Mouse (Mus musculus): ENCODE data around the gene Cmtm3.

Cmtm3 gene

GRCm38 (mm10) chr8:104386693-104387092 lies 47.5 kb downstream of the Cmtm3 start:
- DNase-seq, result no peak

- DNase-seq, result no peak
Observed at GRCm38 (mm10) chr8:104387501-104387900, 48.3 kb downstream of the Cmtm3 start.

GRCm38 (mm10) chr8:104387980-104388379 lies 48.8 kb downstream of the Cmtm3 start:
- no peak for DNase-seq

- no peak for DNase-seq
Observed at GRCm38 (mm10) chr8:104390245-104390644, 51.0 kb downstream of the Cmtm3 start.

- no peak for DNase-seq
Observed at GRCm38 (mm10) chr8:104393139-104393538, 53.9 kb downstream of the Cmtm3 start.

- no peak for DNase-seq
Observed at GRCm38 (mm10) chr8:104393767-104394166, 54.6 kb downstream of the Cmtm3 start.

GRCm38 (mm10) chr8:104394801-104395702 lies 55.8 kb downstream of the Cmtm3 start:
- peak; percentile 34 to 42 for DNase-seq

GRCm38 (mm10) chr8:104395703-104396357 lies 56.6 kb downstream of the Cmtm3 start, which contains the start of gene Cmtm4:
Gene Cmtm4, minus strand, starts transcription at chr8:104395807.
- DNase-seq, result peak; percentile 35 to 40
